Mouse (Mus musculus) kidney, adult 18-20 months (tissue): ENCODE data around the gene Zkscan8.
"Not testable (repeated sequence)": the region's sequence is repeated elsewhere in the genome, so short reads cannot be mapped to it uniquely, and the experiment has no call there.

Experiments
- DNase-seq: peaks from one replicate; pipeline ENCODE4 v3.0.0; 2021

The Zkscan8 gene

DNA sequence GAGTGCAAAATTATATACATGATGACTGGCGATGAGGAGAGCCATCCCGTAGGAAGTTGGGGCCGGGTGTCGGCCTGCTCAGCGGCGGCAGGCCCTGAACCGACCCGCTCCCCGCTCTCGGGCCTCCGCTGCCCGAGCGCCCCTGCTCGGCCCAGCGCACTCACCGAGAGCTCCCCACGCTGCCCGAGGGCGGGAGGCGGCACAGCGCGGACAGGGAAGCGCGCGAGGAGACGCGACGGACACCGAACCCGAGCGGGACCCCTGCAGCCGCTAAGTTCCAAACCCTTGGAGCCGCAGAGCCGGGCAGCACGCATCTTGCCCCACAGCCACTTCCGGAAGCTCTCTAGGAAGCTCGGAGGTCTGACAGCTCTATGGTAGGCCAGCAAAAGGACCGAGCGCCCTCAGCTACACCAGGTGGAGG, at the start of gene Zkscan8:
Gene Zkscan8, minus strand, starts transcription at position 340 of the 421 bp plus-strand sequence.
- peak; percentile 92 for DNase-seq

GRCm38 (mm10) chr13:21559793-21560192, 28.9 kb upstream of the Zkscan8 start, which contains the start of gene Olfr1535:
TSS of gene Olfr1535 (minus strand) at chr13:21559893.
- DNase-seq: no peak

DNA sequence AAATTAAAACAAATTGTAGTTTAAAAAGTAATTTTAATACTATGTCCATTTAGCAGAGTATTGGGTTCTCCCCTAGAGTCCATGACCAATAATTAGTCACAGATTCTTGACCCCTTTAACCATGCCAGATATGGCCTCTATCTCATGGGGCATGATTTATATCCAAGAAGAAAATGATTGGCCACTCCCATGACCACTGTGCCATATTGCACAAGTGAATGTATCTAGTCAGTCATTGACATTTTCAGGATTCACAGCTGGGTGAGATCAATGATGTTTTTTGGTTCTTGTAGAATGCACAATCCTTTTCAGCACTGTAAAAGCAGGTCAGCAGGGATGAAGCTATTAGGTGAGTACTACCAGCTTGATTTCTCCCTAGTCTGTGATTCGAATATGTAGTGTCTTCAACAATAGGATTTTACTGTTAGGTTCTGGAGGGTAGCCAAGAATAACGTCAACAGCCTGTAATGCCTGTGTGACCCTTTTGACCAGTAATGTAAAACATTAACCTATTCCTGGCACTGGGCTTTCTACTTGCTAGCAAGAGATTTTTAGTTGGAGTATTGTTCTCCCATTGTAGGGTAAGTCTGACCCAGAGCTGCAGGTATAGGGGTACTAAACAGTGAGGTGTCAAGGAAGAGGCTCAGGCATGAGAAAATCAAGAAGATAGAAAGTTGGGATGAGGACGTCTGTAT, 19.6 kb upstream of the Zkscan8 start:
- no peak for DNase-seq

DNA sequence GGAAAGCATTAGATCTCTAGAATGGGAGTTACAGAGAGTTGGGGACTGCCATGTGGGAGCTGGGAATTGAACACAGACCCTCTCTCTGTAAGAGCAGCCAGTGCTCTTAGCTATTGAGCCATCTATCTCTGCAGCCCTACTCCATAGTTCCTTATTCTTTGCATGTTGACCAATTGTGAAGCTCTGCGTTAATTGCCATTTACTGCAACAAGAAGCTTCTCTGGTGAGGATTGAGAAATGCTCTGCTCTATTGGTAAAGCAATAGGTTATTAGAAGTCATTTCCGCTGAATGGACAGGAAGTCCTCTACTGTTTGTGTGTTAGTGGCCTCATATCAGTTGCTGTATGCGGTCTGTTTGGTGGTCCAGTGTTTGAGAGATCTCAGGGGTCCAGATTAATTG, 18.6 kb upstream of the Zkscan8 start:
- no peak for DNase-seq

GRCm38 (mm10) chr13:21542708-21543107, 11.8 kb upstream of the Zkscan8 start, which contains the start of gene Olfr1366:
TSS of gene Olfr1366 (minus strand) at chr13:21542808.
- DNase-seq: no peak

DNA sequence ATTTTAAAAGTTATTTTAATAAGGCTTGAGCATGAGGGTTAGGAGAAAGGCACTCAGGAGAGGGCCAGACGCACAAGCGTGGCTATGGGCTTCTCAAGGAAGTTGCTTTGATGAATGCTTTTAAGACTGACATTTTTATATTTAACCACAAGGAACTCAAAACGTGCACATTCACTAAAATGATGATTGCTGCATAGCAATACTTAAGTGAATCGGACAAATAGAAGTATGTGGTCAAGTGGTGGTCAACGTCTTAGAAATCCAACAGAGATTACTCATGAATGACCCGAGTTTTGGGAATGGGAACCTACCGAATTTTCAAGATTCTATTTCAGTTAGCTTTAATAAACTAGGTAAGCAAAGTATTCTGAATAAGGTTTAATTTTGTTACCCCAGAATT, 784 bp downstream of the Zkscan8 start:
- no peak for DNase-seq

DNA sequence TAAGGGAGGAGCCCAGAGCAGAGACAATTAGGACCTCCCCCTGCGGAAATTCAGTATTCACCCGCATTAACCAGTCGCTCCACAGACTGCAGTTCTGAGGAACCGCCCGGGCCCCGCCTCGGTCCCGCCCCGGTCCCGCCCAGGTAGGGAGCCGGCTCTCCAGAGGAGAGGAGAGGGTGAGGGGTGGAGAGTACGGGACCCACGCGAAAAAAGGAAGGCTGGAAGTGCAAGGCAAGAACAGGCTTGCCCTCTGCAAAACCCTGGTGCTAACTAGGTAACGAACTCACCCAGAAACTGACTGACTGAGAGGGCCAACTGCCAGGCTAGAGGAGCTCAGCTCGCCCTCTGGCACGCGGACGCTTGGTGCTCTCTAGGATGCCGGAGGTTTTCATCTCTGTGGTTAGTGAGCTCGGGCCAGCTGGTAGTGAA, 24.7 kb downstream of the Zkscan8 start:
- DNase-seq: peak; percentile 87

GRCm38 (mm10) chr13:21502296-21502695, 28.6 kb downstream of the Zkscan8 start:
- DNase-seq: no peak

DNA sequence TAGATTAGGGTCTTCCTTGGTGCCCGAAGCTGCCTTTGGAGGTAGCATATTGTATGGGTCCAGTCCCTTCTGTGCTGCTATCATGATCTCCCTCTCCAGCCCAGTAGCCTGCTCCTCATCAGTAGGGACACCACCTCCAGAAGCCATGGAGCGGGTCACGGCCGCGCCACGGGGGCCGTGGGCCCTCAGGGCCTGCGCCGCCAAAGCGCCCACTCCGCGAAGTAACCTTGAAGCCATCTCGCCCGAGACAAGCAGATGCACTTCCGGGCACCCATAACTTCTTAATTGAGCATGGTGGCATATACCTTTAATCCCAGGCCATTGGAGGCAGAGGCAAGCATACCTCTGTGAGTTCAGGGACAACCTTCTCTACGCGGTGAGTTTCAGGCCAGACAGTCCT, 29.7 kb downstream of the Zkscan8 start, which contains the start of gene Gm11273:
Gene Gm11273, minus strand, starts transcription at position 237 of the 400 bp plus-strand sequence.
- DNase-seq: not testable (repeated sequence)

DNA sequence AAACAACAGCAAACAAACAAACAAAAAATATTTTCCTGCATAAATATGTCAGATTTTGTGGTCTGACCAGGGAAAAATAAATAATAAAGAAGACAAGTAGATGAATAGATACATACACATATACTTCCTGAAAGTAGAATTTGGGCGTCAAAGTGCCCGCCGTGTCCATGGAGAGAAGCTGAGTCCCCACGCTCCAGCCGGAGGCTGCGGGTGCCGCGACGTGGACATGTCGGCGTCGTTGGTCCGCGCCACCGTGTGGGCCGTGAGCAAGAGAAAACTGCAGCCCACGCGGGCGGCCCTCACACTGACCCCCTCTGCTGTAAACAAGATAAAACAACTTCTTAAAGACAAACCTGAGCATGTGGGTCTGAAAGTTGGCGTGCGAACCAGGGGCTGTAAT, 35.8 kb downstream of the Zkscan8 start, which contains the start of gene AK157302:
Gene AK157302, plus strand, starts transcription at position 144 of the 400 bp plus-strand sequence.
- DNase-seq: no peak

- no peak for DNase-seq
These were observed 38.1 kb downstream of the Zkscan8 start for GRCm38 (mm10) chr13:21492847-21493246.

- no peak for DNase-seq
These were observed 44.0 kb downstream of the Zkscan8 start for GRCm38 (mm10) chr13:21486881-21487280.

DNA sequence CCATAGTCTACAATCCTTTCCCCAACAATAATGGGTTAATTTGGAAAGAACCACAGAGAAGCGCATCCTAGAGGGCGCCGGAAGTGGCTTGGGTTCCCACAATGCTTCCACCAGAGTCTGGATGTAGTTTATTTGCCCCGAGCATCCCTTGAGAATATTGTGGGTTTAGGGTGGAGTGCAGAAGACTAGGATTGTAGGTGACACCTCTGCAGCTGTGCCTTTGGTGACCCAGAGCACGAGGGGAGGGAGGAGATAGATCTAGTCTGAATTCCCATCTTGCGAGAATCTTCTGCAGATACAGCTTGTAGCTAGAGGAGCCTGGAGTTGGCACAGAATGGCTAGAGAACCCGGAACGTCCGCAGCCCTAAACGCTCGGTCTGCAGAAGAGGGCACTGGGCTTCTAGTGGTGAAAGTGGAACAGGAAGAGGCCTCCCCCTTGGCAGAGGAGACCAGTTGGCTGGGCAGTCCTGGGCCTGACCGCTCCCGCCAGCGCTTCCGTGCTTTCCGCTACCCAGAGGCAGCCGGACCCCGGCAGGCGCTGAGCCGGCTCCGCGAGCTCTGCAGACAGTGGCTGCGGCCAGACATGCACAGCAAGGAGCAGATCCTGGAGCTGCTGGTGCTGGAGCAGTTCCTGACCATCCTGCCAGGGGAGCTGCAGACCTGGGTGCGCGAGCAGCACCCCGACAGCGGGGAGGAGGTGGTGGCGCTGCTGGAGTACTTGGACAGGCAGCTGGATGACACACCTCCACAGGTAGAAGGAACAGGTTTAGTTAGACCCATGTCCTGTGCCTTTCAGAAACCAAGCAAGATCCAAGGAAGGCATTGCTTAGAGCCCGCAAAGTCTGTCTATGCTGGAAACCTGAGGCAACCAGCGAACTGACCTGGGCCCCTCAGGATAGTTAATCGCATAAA, 51.9 kb downstream of the Zkscan8 start, which contains the start of the genes Zkscan4 and Gm10065:
Gene Zkscan4, plus strand, starts transcription at position 149 of the 912 bp plus-strand sequence.
Gene Gm10065, minus strand, starts transcription at position 683 of the 912 bp plus-strand sequence.
- peak; percentile 67 for DNase-seq

GRCm38 (mm10) chr13:21472427-21472826, 58.5 kb downstream of the Zkscan8 start:
- DNase-seq: no peak

DNA sequence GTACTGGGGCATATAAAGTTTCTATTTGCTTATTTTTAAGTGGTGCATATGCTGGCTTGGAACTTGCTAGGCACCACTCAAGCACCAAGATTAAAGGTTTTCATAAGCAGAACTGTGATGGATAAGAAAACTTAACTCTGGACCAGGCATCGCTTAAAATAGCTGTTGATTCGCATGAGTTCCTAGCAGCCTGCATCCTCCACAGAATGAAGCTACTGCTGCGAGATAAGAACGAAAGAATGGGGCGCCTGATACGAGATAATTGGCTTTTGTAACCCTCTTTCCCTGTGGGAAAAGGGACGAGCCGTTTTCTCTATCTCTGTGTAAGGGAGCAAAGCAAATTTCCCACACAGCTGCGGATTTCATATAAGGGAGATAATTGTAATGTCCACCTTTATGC, 61.8 kb downstream of the Zkscan8 start:
- DNase-seq: no peak

GRCm38 (mm10) chr13:21468061-21469019, 62.6 kb downstream of the Zkscan8 start, which contains the start of gene Nkapl:
TSS of gene Nkapl (minus strand) at chr13:21468509.
- peak; percentile 86 for DNase-seq

DNA sequence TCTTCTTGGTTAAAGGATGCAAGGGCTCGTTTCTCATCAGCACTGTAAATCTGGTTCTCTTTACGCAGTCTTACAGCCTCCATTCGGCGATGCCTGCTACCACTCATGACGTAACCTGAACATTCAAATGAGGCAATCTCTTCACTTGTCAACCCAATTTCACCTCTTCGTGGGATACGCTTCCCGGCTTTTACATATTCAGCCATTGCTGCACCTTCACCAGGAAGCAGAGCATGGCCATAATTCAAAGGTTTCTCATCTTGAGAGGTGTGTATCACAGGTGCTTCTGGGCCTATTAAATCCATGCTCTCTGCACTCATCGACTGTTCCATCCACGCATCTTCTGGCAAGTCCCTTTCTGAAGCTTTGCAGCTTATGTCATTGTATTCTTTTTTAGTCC, 63.6 kb downstream of the Zkscan8 start:
- DNase-seq: no peak
